Mouse (Mus musculus) liver, embryonic 14.5 days (tissue): ENCODE data around the gene Ergic1.

Experiments used
- CTCF ChIP-seq: IDR thresholded peaks from 2 replicates; pipeline ENCODE4 v1.5.1; 2016; ENCODE audit warnings: antibody characterized with exemption, low read depth, control low read depth
- EP300 ChIP-seq: IDR thresholded peaks from 2 replicates; pipeline ENCODE4 v1.6.1; 2016; ENCODE audit warnings: antibody characterized with exemption, low read depth

- TF ChIP-seq EP300 (no peak), CTCF (no peak)
These were observed 15.5 kb downstream of the Ergic1 start for GRCm38 (mm10) chr17:26576833-26577232.
